Mouse (Mus musculus) heart, postnatal 0 days (tissue): Measurements from ENCODE around the gene Pxdn. TPM values are rescaled to one million over a fixed set of nuclear protein-coding genes. Genes with fewer than 3 reads are reported as not detected.

Source experiments
- ATAC-seq: fragments of 200-750 bp; cut with Nextera tagmentation; 2 replicates; pipeline ENCODE4 v1.8.0; 2017; ENCODE audit warnings: low read depth, moderate number of reproducible peaks, moderate library complexity; ENCODE audit not compliant: insufficient read depth
- DNase-seq: peaks from one replicate; pipeline ENCODE4 v3.0.0-alpha.2; 2016; ENCODE audit warnings: low spot score
- H3K27ac ChIP-seq: fragments of 300-500 bp; sonication (generic); 2 replicates; pipeline ENCODE4 v1.5.1; 2014; ENCODE audit warnings: low read depth, mild to moderate bottlenecking
- H3K27me3 ChIP-seq: fragments of 300-500 bp; sonication (generic); 2 replicates; pipeline ENCODE4 v1.6.1; 2014; ENCODE audit warnings: low read length, mixed read lengths; ENCODE audit not compliant: control insufficient read depth, insufficient read depth
- H3K36me3 ChIP-seq: fragments of 300-500 bp; sonication (generic); replicated peaks from 2 replicates; pipeline ENCODE4 v1.6.1; 2014; ENCODE audit warnings: low read length, mixed read lengths; ENCODE audit not compliant: control insufficient read depth, insufficient read depth
- H3K4me1 ChIP-seq: fragments of 300-500 bp; sonication (generic); 2 replicates; pipeline ENCODE4 v1.6.1; 2014; ENCODE audit warnings: antibody characterized with exemption; ENCODE audit not compliant: control insufficient read depth, insufficient read depth
- H3K4me2 ChIP-seq: fragments of 300-500 bp; sonication (generic); 2 replicates; pipeline ENCODE4 v1.6.1; 2014; ENCODE audit warnings: low read depth, mild to moderate bottlenecking, low read length, moderate library complexity
- H3K4me3 ChIP-seq: fragments of 300-500 bp; sonication (generic); 2 replicates; pipeline ENCODE4 v1.5.1; 2014; ENCODE audit warnings: low read depth, low read length
- H3K9ac ChIP-seq: fragments of 300-500 bp; sonication (generic); replicated peaks from 2 replicates; pipeline ENCODE4 v1.6.1; 2014; ENCODE audit warnings: low read depth, low read length, mixed read lengths
- H3K9me3 ChIP-seq: fragments of 300-500 bp; sonication (generic); replicated peaks from 2 replicates; pipeline ENCODE4 v1.6.1; 2016; ENCODE audit warnings: low read length; ENCODE audit not compliant: control insufficient read depth
- CTCF ChIP-seq: IDR thresholded peaks from 2 replicates; pipeline ENCODE4 v1.5.1; 2016; ENCODE audit warnings: antibody characterized with exemption, control low read depth, low read depth
- EP300 ChIP-seq: IDR thresholded peaks from 2 replicates; pipeline ENCODE4 v1.6.1; 2016; ENCODE audit warnings: antibody characterized with exemption, low read depth
- WGBS: fragments of 180-500 bp; shearing (Covaris S2); extraction: QIAGEN DNeasy Blood & Tissue Kit; methylation state at CpG from one replicate; pipeline ENCODE4 v1.1.7; 2014; 5-methylcytosine and 5-hydroxymethylcytosine counted together
- polyA plus RNA-seq: library from polyadenylated mRNA; unstranded; fragments of >200 nt; fragmentation: Nextera tagmentation; extraction: Ambion mirVana; gene quantifications from 2 replicates; pipeline ENCODE4 v1.2.1, GENCODE M21; 2015
- total RNA-seq: library from RNA; depleted of rRNA; stranded (reverse); fragments of >200 nt; gene quantifications from 2 replicates; pipeline ENCODE4 v1.2.3, GENCODE M21; 2014; ENCODE audit warnings: low replicate concordance

The Pxdn gene
- total and polyA plus RNA-seq, 2 experiments from 2014 or later = 49.7 to 144 TPM

DNA sequence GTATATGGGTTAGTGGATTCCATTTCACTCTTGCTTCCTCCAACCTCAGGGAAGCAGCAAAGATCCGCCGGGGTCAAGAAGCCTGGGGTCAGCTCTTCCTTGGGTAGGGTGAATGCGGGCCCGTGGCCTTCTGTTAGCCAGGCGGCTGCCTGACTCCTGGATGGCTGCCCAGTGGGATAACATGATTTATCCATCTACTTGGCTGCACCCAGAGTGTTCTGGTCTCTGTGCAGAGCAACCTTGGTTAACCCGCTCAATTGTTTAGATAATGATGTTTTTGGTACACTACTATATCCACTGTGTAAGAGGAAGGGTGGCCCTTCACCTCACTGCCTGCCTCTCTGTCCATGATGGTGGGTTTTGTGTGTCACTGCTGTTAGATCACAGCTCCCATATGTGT is 14.7 kb downstream of the Pxdn start:
- H3K4me3 ChIP-seq = no peak overlapping the region
- no peak overlapping the region for H3K4me2 ChIP-seq
- TF ChIP-seq EP300 (no peak), CTCF (no peak)
- peak; percentile 34; the same call in 1 of the 2 replicates for ATAC-seq
- H3K27ac ChIP-seq = peak overlapping the region; percentile 85
- H3K9me3 ChIP-seq = no peaks in the 10 kb centered on the region
- peaks cover 65% of the 10 kb centered on the region for H3K4me1 ChIP-seq
- no peaks in the 10 kb centered on the region for H3K36me3 ChIP-seq
- DNase-seq = no peak
- no peaks in the 10 kb centered on the region for H3K27me3 ChIP-seq
- WGBS = 31% methylated on average over 6 of the region's 6 CpGs
- no peak overlapping the region for H3K9ac ChIP-seq

DNA sequence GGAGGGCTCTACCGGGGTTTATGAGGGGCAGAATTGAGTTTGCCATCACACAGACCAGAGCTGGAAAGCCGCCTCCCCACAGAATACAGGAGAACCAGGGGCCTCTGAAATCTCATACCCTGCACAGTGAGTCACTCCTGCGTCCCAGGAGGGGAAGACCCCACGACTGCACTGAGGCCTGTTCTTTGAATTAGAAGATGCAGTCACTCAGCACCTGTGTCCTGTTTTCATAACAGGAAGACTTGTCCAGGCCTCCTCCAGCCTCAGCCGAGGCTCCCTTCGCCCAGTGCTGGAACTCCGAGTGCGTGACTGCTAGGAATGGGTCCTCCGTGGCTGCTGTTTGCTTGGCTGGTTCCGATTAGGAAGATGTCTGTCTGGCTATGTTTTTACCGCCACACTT is 16.6 kb downstream of the Pxdn start:
- Histone ChIP-seq H3K9me3 (no peaks in the 10 kb centered on the region), H3K4me3 (no peak overlapping the region), H3K9ac (no peak overlapping the region), H3K4me1 (peaks cover 71% of the 10 kb centered on the region), H3K27me3 (no peaks in the 10 kb centered on the region), H3K4me2 (no peak overlapping the region), H3K36me3 (no peaks in the 10 kb centered on the region), H3K27ac (peak overlapping the region; percentile 82)
- 52% methylated on average over 11 of the region's 11 CpGs for WGBS
- TF ChIP-seq EP300 (peak; percentile 75; the same call in 1 of the 2 replicates), CTCF (no peak)
- peak; percentile 30; the same call in 1 of the 2 replicates for ATAC-seq
- DNase-seq = no peak

DNA sequence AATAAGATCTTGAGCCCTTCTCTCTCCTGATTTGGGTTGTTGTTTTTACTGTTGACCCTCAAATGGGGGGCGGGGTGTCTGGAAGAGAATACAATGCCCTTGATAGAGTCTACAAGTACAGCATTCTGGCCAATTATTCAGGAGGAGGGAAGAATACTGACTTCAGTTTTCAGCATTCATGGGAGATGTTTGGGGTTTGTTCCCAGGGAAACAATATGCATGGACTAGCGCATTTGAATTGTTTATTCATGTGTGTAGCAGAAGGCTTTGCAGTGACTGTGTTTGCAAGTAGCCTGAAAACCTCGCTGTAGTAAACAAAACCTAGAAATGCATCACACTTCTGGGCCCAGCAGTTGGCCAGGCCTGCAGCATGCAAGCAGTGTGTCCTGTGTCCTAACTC is 17.1 kb downstream of the Pxdn start:
- Histone ChIP-seq H3K4me2 (no peak overlapping the region), H3K9ac (no peak overlapping the region), H3K9me3 (no peaks in the 10 kb centered on the region), H3K4me1 (peaks cover 70% of the 10 kb centered on the region), H3K36me3 (no peaks in the 10 kb centered on the region), H3K27me3 (no peaks in the 10 kb centered on the region), H3K4me3 (no peak overlapping the region), H3K27ac (peak overlapping the region; percentile 82)
- 74% methylated on average over 3 of the region's 3 CpGs for WGBS
- TF ChIP-seq EP300 (no peak), CTCF (no peak)
- ATAC-seq (no peak), DNase-seq (no peak)

DNA sequence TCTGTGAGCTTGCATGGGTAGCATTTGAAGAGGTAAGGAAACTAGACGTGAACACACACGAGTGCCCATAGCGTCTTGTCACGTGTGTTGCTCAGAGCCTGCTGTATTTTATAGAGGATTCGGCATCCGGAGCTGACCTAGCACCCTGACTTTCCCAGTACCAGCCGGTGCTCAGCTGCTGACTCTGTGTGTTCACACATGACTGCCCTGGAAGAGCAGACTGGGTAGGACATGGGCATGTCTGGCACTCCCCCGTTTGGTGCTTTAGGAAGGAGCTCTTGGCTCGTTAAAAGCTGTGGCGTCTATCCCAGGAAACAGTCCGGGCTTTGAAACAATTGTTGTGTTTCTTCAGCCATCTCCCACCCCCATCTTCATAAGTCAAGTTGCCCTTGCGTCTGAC is 19.6 kb downstream of the Pxdn start:
- Histone ChIP-seq H3K4me3 (no peak overlapping the region), H3K27me3 (no peaks in the 10 kb centered on the region), H3K4me1 (peaks cover 76% of the 10 kb centered on the region), H3K4me2 (no peak overlapping the region), H3K36me3 (no peaks in the 10 kb centered on the region), H3K27ac (no peak overlapping the region), H3K9ac (no peak overlapping the region), H3K9me3 (no peaks in the 10 kb centered on the region)
- no peak for TF ChIP-seq CTCF
- no peak for TF ChIP-seq EP300
- WGBS = 58% methylated on average over 12 of the region's 12 CpGs
- ATAC-seq (no peak), DNase-seq (no peak)

DNA sequence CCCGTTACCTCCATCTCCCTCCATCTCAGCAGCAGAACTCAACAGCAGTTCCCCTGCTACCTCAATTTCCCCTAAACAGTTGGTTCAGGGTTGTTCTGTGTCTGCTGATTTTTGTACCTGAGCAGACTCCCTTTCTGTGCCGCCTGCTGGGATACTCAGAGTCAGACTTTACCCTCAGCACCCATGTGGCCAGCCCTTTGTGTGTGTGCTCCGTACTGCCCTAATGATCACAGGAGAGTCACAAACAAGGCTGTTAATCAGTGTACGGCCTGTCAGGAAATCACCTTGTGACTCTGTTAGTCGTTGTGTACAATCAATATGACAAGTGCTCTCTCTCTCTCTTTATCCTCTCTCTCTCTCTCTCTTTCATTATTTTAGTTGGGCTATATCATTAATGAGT is 21.2 kb downstream of the Pxdn start:
- H3K4me3 ChIP-seq = no peak overlapping the region
- H3K4me1 ChIP-seq = peaks cover 60% of the 10 kb centered on the region
- no peak overlapping the region for H3K27ac ChIP-seq
- no peak overlapping the region for H3K9ac ChIP-seq
- no peak overlapping the region for H3K4me2 ChIP-seq
- ATAC-seq (no peak), DNase-seq (no peak)
- no peaks in the 10 kb centered on the region for H3K36me3 ChIP-seq
- TF ChIP-seq CTCF = no peak
- TF ChIP-seq EP300 = no peak
- no peaks in the 10 kb centered on the region for H3K9me3 ChIP-seq
- 67% methylated on average over 5 of the region's 5 CpGs for WGBS
- H3K27me3 ChIP-seq = no peaks in the 10 kb centered on the region

DNA sequence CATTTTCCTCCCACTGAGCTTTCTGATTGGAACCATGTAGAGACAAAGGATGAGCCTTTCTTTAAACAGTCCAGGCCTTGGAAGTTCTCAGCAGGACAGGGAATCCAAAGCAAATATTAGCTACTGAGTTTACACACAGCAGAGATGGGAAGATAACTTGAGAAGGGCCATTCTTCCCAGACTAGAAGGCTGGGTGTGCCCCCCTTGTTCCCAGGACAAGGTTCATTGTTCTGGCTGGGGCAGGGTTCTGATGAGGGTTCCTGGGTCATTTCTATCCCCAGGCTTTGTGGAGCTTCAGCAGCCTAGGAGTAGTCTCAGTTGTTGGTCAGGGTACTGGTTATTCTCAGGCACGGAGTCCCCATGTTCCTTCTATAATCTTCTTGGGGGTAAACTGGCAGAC is 23.6 kb downstream of the Pxdn start:
- Histone ChIP-seq H3K4me1 (peaks cover 49% of the 10 kb centered on the region), H3K27me3 (no peaks in the 10 kb centered on the region), H3K9me3 (no peaks in the 10 kb centered on the region), H3K9ac (no peak overlapping the region), H3K4me2 (no peak overlapping the region), H3K4me3 (no peak overlapping the region), H3K27ac (peak overlapping the region; percentile 32), H3K36me3 (peaks cover 4% of the 10 kb centered on the region; the same call in 1 of the 2 replicates)
- WGBS = 83% methylated on average over 1 of the region's 1 CpGs
- DNase-seq (no peak), ATAC-seq (no peak)
- TF ChIP-seq CTCF (no peak), EP300 (no peak)
